Mouse (Mus musculus): ENCODE data around the gene Them5. TPM values are rescaled to one million over a fixed set of nuclear protein-coding genes. Genes with fewer than 3 reads are reported as not detected.

Gene Them5
- polyA plus RNA-seq, 1 experiment from 2014 or later: not detected

DNA sequence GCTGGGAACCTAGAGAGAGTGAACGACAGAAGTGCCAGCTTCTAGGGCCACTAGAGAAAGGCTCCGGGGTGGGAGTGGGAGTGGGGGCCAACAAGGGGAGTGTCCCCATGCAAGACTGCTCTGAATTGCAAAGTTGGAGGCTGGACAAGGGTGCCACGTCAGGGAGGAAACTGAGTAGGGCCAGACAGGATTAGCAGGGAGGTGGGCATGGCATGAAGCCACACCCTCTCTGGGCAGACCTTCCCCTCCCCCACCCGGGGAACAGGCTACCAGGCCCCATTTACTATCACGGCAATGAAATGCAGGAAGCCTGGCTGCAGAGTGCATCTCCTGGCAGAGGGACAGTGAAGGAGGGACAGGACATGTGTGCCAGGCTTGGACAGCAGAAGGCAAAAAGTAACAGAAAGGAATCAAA lies 31.7 kb downstream of the Them5 start:
- no peak for DNase-seq (ENCODE audit: extremely low spot score, low spot score)
- Histone ChIP-seq H3K4me1 (peaks cover 39% of the 10 kb centered on the region), H3K36me3 (replicated peaks) (no peaks in the 10 kb centered on the region), H3K27ac (peak overlapping the region; percentile 56), H3K27me3 (ENCODE audit: poor library complexity, severe bottlenecking) (peaks cover 62% of the 10 kb centered on the region), H3K4me3 (peak overlapping the region; percentile 37), H3K9me3 (no peaks in the 10 kb centered on the region)
- 1% methylated on average over 5 of the region's 5 CpGs for WGBS

DNA sequence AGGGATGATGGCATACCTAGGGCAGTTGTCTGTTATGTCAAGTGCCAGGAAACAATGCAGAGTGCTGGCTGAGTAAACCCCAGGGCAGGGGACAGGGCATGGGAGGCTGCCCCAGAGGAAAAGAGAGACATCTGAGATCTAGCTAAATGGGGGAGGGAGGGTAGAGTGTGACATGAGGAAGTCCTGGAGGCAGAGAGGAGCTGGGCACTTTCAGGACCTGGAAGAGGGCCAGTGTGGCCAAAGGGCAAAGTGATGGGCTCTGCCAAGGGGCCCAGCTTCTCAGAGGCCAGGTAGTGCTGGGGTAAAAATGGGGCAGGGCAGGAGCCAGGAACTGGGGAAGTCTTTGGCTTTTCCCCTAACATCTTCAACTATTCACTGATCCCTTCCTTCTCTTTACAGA lies 32.7 kb downstream of the Them5 start:
- H3K4me1 ChIP-seq: peaks cover 39% of the 10 kb centered on the region
- no peaks in the 10 kb centered on the region for H3K36me3 ChIP-seq (replicated peaks)
- no peak overlapping the region for H3K27ac ChIP-seq
- H3K4me3 ChIP-seq: no peak overlapping the region
- H3K9me3 ChIP-seq: no peaks in the 10 kb centered on the region
- H3K27me3 ChIP-seq (ENCODE audit: poor library complexity, severe bottlenecking): peaks cover 62% of the 10 kb centered on the region
- no peak for DNase-seq (ENCODE audit: extremely low spot score, low spot score)

GRCm38 (mm10) chr3:94375146-94375545 lies 33.2 kb downstream of the Them5 start:
- Histone ChIP-seq H3K27ac (no peak overlapping the region), H3K4me1 (peaks cover 44% of the 10 kb centered on the region), H3K9me3 (no peaks in the 10 kb centered on the region)

DNA sequence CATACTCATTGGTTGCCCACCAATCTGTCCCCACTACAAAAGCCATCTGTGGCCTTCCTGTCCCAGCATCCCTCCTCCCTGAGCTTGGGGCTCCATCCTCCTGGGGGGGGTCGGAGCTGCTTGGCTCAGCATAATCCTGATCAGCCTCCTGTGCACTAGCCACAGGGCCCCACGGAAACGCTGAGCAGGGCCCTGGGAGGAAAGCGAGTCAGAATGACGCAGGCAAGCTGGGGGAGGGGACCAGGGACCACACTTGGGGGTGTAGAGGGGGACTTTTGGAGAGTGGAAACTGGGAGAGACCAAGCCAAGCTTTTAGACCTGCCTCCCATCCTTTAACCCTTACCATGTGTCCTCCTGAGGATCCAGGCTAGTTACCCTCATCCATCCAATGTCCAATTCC lies 34.0 kb downstream of the Them5 start:
- H3K36me3 ChIP-seq (replicated peaks): no peaks in the 10 kb centered on the region
- no peak for DNase-seq (ENCODE audit: extremely low spot score, low spot score)
- H3K27me3 ChIP-seq (ENCODE audit: poor library complexity, severe bottlenecking): peaks cover 62% of the 10 kb centered on the region

More at GRCm38 (mm10) chr3:94375146-94375545, 33.2 kb downstream of the Them5 start:
- 69% methylated on average over 2 of the region's 2 CpGs for WGBS
- no peak overlapping the region for H3K4me3 ChIP-seq
- no peak for DNase-seq (ENCODE audit: extremely low spot score, low spot score)
- H3K36me3 ChIP-seq (replicated peaks): no peaks in the 10 kb centered on the region
- peaks cover 62% of the 10 kb centered on the region for H3K27me3 ChIP-seq (ENCODE audit: poor library complexity, severe bottlenecking)

DNA sequence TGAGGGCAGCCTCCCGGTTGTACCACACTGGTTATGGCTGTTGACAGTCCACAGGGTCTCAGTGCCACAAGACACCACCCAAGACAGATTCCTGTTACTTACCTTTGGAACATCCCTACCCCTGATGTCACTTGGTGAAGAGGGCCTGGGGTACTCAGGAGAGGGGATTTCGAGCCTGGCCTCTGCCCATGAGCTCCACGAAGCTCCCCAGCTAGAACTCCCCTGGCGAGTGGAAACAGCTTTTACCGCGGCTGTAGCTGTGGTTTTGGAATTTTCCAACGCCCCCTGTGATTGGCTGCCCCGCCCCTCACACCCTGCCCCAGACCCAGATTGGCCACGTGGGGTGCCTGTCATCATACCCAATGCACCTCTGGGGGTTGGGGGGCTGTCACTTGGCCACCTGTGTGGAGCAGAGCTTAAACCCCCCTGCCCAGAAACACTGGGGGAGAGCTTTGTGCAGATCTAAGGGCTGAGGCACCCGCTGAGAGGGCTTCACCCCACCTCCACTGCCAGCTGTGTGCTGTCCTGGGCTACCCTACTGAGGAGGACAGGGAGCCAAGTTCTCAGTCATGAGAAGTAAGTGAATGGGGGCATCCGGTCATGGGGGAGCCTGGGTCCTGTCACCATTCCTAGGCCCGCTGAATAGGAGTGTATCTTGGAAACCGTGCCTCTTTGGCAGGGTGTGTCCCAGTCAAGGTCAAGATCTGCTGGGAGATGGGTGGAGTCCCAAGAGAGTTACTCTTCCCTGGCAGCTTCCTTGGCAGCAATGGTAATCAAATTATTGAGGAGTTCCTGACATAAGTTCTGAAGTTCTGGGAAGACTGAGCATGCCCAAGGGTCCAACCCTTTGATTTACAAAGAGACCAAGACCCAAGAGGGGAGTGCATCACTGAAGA lies 35.4 kb downstream of the Them5 start:
- H3K9me3 ChIP-seq: no peaks in the 10 kb centered on the region
- WGBS: 21% methylated on average over 13 of the region's 13 CpGs
- no peaks in the 10 kb centered on the region for H3K36me3 ChIP-seq (replicated peaks)
- no peak for DNase-seq (ENCODE audit: extremely low spot score, low spot score)
- H3K27me3 ChIP-seq (ENCODE audit: poor library complexity, severe bottlenecking): peaks cover 50% of the 10 kb centered on the region
- H3K4me3 ChIP-seq: no peak overlapping the region
- H3K27ac ChIP-seq: no peak overlapping the region
- H3K4me1 ChIP-seq: peaks cover 39% of the 10 kb centered on the region

More for the DNA sequence above, 34.0 kb downstream of the Them5 start:
- Histone ChIP-seq H3K9me3 (no peaks in the 10 kb centered on the region), H3K4me3 (no peak overlapping the region), H3K4me1 (peaks cover 47% of the 10 kb centered on the region), H3K27ac (no peak overlapping the region)
- WGBS: 52% methylated on average over 5 of the region's 5 CpGs

DNA sequence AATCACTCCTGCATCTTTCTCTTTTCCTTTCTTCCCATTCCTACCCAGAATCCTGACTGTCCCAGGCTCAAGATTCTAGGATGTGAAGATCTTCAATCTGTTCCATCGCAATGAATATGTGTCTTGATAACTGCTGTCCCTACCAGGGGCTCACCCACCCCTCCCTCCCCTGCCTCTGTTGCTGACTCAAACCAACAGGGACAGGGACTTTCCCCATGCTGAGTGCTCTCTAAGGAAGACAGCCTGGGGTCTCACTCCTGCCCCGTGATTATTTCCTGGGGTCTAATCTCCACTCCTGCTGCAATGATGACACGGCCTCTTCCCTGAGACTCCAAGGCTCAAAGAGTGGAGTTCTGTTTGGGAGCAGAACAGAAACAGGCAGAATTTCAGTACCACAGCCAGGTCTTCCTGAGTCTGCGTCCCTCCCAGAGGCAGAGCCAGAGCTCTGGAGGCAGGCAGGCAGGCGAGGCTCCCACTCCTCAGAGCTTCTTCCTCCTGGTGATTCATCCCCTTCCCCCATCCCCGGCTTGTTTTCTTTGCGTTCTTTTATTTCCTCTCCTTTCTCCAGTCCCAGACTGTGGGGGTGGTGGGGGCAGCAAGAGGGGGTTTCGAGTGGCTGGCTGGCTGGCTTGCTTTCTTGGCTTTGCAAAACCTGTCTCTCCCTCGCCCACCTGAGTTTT lies 38.1 kb downstream of the Them5 start:
- H3K4me3 ChIP-seq: no peak overlapping the region
- 20% methylated on average over 9 of the region's 9 CpGs for WGBS
- H3K36me3 ChIP-seq (replicated peaks): no peaks in the 10 kb centered on the region
- H3K9me3 ChIP-seq: no peaks in the 10 kb centered on the region
- H3K27me3 ChIP-seq (ENCODE audit: poor library complexity, severe bottlenecking): peaks cover 23% of the 10 kb centered on the region
- 0 out of 2 replicates have a peak overlapping the region, but pooled peaks have one; percentile 15 for H3K27ac ChIP-seq
- peaks cover 15% of the 10 kb centered on the region for H3K4me1 ChIP-seq
- no peak for DNase-seq (ENCODE audit: extremely low spot score, low spot score)

DNA sequence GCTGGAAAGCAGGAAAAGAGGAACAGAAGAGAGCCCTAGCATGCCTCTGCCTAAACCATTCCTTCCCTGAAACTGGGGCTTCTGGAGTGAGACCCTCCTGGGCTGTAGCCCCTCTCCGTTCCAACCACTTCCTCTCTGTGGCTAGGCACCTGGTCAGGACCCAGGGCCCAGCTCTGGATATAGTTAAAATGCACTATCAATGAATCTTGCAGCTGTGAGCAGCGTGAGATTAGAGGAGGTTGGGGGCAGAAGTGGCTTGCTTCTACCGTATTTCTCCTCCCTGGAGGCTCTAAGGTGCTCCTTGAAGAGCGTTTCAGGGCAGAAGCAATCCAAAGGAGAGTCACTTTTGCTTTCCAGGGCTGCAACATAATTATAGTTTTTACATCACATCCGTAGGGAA lies 40.4 kb downstream of the Them5 start:
- peaks cover 10% of the 10 kb centered on the region for H3K4me1 ChIP-seq
- peaks cover 2% of the 10 kb centered on the region; the same call in 1 of the 2 replicates for H3K27me3 ChIP-seq (ENCODE audit: poor library complexity, severe bottlenecking)
- no peak for DNase-seq (ENCODE audit: extremely low spot score, low spot score)
- no peak overlapping the region for H3K27ac ChIP-seq
- 85% methylated on average over 5 of the region's 5 CpGs for WGBS
- H3K9me3 ChIP-seq: no peaks in the 10 kb centered on the region
- H3K4me3 ChIP-seq: no peak overlapping the region
- no peaks in the 10 kb centered on the region for H3K36me3 ChIP-seq (replicated peaks)

GRCm38 (mm10) chr3:94383476-94383875 lies 41.6 kb downstream of the Them5 start:
- Histone ChIP-seq H3K27ac (no peak overlapping the region), H3K27me3 (ENCODE audit: poor library complexity, severe bottlenecking) (no peaks in the 10 kb centered on the region), H3K9me3 (no peaks in the 10 kb centered on the region), H3K4me1 (peaks cover 9% of the 10 kb centered on the region), H3K36me3 (replicated peaks) (no peaks in the 10 kb centered on the region), H3K4me3 (no peak overlapping the region)
- DNase-seq (ENCODE audit: extremely low spot score, low spot score): no peak
- 65% methylated on average over 3 of the region's 3 CpGs for WGBS

GRCm38 (mm10) chr3:94386671-94387070 lies 44.8 kb downstream of the Them5 start:
- no peak overlapping the region for H3K4me3 ChIP-seq
- H3K9me3 ChIP-seq: no peaks in the 10 kb centered on the region
- no peak overlapping the region for H3K27ac ChIP-seq
- DNase-seq (ENCODE audit: extremely low spot score, low spot score): no peak
- H3K27me3 ChIP-seq (ENCODE audit: poor library complexity, severe bottlenecking): no peaks in the 10 kb centered on the region
- H3K4me1 ChIP-seq: no peaks in the 10 kb centered on the region
- H3K36me3 ChIP-seq (replicated peaks): no peaks in the 10 kb centered on the region
- WGBS: 78% methylated on average over 4 of the region's 4 CpGs

GRCm38 (mm10) chr3:94387391-94387790 lies 45.5 kb downstream of the Them5 start:
- WGBS: 94% methylated on average over 10 of the region's 10 CpGs
- no peaks in the 10 kb centered on the region for H3K4me1 ChIP-seq
- DNase-seq (ENCODE audit: extremely low spot score, low spot score): no peak
- no peaks in the 10 kb centered on the region for H3K27me3 ChIP-seq (ENCODE audit: poor library complexity, severe bottlenecking)
- no peak overlapping the region for H3K4me3 ChIP-seq
- no peaks in the 10 kb centered on the region for H3K9me3 ChIP-seq
- H3K27ac ChIP-seq: no peak overlapping the region
- H3K36me3 ChIP-seq (replicated peaks): no peaks in the 10 kb centered on the region

GRCm38 (mm10) chr3:94388047-94388446 lies 46.1 kb downstream of the Them5 start:
- Histone ChIP-seq H3K4me1 (no peaks in the 10 kb centered on the region), H3K36me3 (replicated peaks) (no peaks in the 10 kb centered on the region), H3K4me3 (no peak overlapping the region), H3K27ac (no peak overlapping the region), H3K27me3 (ENCODE audit: poor library complexity, severe bottlenecking) (no peaks in the 10 kb centered on the region), H3K9me3 (no peaks in the 10 kb centered on the region)
- 87% methylated on average over 5 of the region's 5 CpGs for WGBS
- DNase-seq (ENCODE audit: extremely low spot score, low spot score): no peak

DNA sequence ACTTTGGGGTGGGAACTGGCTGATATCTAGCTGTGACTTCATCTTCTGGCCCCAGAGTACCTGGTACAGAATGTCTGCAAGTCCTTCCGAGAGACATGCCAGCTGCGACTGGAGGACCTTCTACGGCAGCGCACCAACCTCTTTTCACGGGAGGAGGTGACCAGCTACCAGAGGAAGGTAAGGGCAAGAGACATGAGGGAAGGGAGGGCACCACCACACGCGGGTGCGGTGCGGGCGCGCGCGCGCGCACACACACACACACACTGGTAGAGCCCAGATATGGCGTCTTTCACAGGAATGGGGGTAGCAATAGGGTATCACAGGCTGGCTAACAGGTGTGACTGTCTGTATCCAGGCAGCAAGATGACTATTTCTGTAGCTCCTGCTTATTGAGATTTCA lies 47.5 kb downstream of the Them5 start:
- no peak for DNase-seq (ENCODE audit: extremely low spot score, low spot score)
- 96% methylated on average over 16 of the region's 16 CpGs for WGBS
- Histone ChIP-seq H3K9me3 (no peaks in the 10 kb centered on the region), H3K4me3 (no peak overlapping the region), H3K36me3 (replicated peaks) (no peaks in the 10 kb centered on the region), H3K27ac (no peak overlapping the region), H3K27me3 (ENCODE audit: poor library complexity, severe bottlenecking) (no peaks in the 10 kb centered on the region), H3K4me1 (no peaks in the 10 kb centered on the region; the same call in 1 of the 2 replicates)

DNA sequence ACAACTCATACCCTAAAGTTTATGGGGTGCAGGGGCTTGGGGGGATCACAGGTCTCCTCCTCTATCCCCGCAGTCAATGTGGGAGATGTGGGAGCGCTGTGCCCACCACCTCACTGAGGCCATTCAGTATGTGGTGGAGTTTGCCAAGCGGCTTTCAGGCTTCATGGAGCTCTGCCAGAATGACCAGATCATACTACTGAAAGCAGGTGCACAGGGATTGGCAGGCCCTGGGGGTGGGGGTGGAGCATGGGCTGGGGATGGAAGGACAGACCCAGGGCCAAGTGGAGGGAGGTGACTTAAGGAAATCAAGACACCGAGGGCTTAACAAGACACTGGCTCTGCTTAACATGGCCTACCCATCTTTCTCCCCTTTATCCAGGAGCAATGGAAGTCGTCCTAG lies 49.1 kb downstream of the Them5 start:
- DNase-seq (ENCODE audit: extremely low spot score, low spot score): no peak
- no peak overlapping the region for H3K27ac ChIP-seq
- 85% methylated on average over 5 of the region's 5 CpGs for WGBS
- H3K4me1 ChIP-seq: no peaks in the 10 kb centered on the region; the same call in 1 of the 2 replicates
- no peaks in the 10 kb centered on the region for H3K36me3 ChIP-seq (replicated peaks)
- no peaks in the 10 kb centered on the region for H3K9me3 ChIP-seq
- H3K27me3 ChIP-seq (ENCODE audit: poor library complexity, severe bottlenecking): no peaks in the 10 kb centered on the region
- H3K4me3 ChIP-seq: no peak overlapping the region
